Mouse (Mus musculus) hindbrain, embryonic 10.5 days (tissue): ENCODE measurements around the gene Cox8b. TPM values are rescaled to one million over a fixed set of nuclear protein-coding genes. Genes with fewer than 3 reads are reported as not detected.

Experiments
- DNase-seq: peaks from one replicate; pipeline ENCODE4 v3.0.0-alpha.2; 2017; ENCODE audit warnings: low spot score
- H3K27ac ChIP-seq: fragments of 300-500 bp; sonication (generic); 2 replicates; pipeline ENCODE4 v1.5.1; 2016; ENCODE audit warnings: mild to moderate bottlenecking, moderate library complexity
- H3K27me3 ChIP-seq: fragments of 300-500 bp; sonication (generic); 2 replicates; pipeline ENCODE4 v1.6.1; 2016; ENCODE audit warnings: mild to moderate bottlenecking; ENCODE audit not compliant: poor library complexity, insufficient read depth, severe bottlenecking
- H3K36me3 ChIP-seq: fragments of 300-500 bp; sonication (generic); 2 replicates; pipeline ENCODE4 v1.6.1; 2016; ENCODE audit warnings: mild to moderate bottlenecking, moderate library complexity
- H3K4me1 ChIP-seq: fragments of 300-500 bp; sonication (generic); replicated peaks from 2 replicates; pipeline ENCODE4 v1.6.1; 2016; ENCODE audit warnings: mild to moderate bottlenecking
- H3K4me3 ChIP-seq: fragments of 300-500 bp; sonication (generic); 2 replicates; pipeline ENCODE4 v1.5.1; 2016; ENCODE audit warnings: mild to moderate bottlenecking, moderate library complexity
- H3K9me3 ChIP-seq: fragments of 300-500 bp; sonication (generic); 2 replicates; pipeline ENCODE4 v1.6.1; 2016; ENCODE audit warnings: mild to moderate bottlenecking, moderate library complexity
- WGBS: fragments of 180-500 bp; shearing (Covaris S2); methylation state at CpG from one replicate; pipeline ENCODE4 v1.1.7; 2016; 5-methylcytosine and 5-hydroxymethylcytosine counted together
- polyA plus RNA-seq: library from polyadenylated mRNA; unstranded; fragments of >200 nt; fragmentation: Nextera tagmentation; extraction: Ambion mirVana; gene quantifications from 2 replicates; pipeline ENCODE4 v1.2.1, GENCODE M21; 2016

The Cox8b gene
- polyA plus RNA-seq, 1 experiment from 2014 or later, result not detected

DNA sequence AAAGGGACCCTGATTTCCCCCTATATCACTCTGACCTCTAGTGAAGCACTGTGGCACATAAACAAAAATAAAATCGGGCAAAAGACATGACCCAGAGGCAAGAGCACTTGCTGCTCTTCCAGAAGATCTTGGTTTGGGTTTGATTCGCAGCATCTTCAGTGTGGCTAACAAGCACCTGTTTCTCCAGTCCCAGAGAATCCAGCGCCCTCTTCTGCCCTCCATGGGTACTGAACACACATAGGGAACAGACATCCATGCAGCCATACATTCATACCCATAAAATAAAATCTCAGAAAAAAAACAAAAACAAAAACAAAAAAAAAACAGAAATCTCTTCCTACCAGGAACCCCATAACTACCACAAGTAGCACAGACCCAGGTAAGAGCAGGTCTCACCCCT lies 38.2 kb upstream of the Cox8b start:
- H3K4me1 ChIP-seq, result peaks cover 29% of the 10 kb centered on the region
- H3K27ac ChIP-seq, result no peak overlapping the region
- no peak overlapping the region for H3K4me3 ChIP-seq
- H3K36me3 ChIP-seq, result no peaks in the 10 kb centered on the region
- no peaks in the 10 kb centered on the region for H3K27me3 ChIP-seq
- H3K9me3 ChIP-seq, result no peaks in the 10 kb centered on the region
- WGBS, result 40% methylated on average over 3 of the region's 3 CpGs
- DNase-seq, result no peak

DNA sequence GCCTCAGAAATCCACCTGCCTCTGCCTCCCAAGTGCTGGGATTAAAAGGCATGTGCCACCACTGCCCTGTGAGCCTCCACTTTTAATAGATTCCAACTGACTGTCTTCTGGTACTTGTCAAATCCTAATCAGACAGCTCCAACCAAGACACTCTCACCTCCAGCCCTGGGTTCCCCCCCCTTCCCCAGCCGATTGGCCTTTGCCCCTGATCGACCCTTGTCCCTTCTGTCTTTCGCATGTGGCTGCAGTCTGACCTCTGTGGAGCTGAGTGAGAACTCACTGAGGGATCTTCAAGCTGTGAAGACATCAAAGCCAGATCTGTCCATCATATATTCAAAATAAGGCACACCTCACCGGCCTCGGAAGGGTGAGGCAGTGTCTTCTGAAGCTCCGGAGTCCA lies 26.9 kb upstream of the Cox8b start:
- Histone ChIP-seq H3K36me3 (no peaks in the 10 kb centered on the region), H3K4me3 (no peak overlapping the region), H3K9me3 (no peaks in the 10 kb centered on the region), H3K27ac (no peak overlapping the region), H3K27me3 (peaks cover 45% of the 10 kb centered on the region), H3K4me1 (peaks cover 15% of the 10 kb centered on the region)
- 80% methylated on average over 6 of the region's 6 CpGs for WGBS
- no peak for DNase-seq

DNA sequence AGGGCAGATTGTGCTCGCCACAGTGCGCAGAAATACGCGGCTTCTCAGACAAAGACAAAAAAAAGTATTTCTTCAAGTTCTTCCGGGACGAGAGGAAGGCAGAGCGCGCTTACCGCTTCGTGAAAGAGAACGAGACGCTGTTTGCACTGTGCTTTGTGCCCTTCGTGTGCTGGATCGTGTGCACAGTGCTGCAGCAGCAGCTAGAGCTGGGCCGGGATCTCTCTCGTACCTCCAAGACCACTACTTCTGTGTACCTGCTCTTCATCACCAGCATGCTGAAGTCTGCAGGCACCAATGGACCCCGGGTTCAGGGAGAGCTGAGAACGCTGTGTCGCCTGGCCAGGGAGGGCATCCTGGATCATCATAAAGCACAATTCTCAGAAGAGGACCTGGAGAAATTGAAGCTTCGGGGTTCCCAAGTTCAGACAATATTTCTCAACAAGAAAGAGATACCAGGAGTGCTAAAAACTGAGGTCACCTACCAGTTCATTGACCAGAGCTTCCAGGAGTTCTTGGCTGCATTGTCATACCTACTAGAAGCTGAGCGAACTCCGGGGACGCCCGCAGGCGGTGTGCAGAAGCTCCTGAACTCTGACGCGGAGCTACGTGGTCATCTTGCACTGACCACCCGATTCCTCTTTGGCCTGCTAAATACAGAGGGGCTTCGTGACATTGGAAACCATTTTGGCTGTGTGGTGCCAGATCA lies 23.0 kb upstream of the Cox8b start:
- peak overlapping the region; percentile 59 for H3K27ac ChIP-seq
- DNase-seq, result no peak
- no peaks in the 10 kb centered on the region for H3K9me3 ChIP-seq
- peaks cover 81% of the 10 kb centered on the region for H3K27me3 ChIP-seq
- peak overlapping the region; percentile 56 for H3K4me3 ChIP-seq
- 21% methylated on average over 30 of the region's 30 CpGs for WGBS
- H3K4me1 ChIP-seq, result peaks cover 23% of the 10 kb centered on the region
- no peaks in the 10 kb centered on the region for H3K36me3 ChIP-seq

DNA sequence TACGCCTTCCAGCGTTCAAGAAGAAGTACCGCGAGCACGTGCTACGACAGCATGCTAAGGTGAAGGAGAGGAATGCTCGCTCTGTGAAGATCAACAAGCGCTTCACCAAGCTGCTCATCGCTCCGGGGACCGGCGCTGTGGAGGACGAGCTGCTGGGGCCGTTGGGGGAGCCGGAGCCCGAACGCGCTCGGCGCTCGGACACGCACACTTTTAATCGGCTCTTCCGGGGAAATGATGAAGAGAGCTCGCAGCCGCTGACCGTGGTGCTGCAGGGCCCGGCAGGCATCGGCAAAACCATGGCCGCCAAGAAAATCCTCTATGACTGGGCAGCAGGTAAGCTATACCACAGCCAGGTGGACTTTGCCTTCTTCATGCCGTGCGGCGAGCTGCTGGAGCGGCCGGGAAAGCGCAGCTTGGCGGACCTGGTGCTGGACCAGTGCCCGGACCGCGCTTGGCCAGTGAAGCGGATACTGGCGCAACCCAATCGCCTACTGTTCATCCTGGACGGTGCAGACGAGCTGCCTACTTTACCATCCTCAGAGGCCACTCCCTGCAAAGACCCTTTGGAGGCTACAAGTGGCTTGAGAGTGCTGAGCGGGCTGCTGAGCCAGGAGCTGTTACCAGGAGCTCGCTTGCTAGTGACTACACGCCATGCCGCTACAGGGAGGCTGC lies 22.3 kb upstream of the Cox8b start:
- DNase-seq, result peak; percentile 51
- Histone ChIP-seq H3K4me3 (peak overlapping the region; percentile 56), H3K27me3 (peaks cover 88% of the 10 kb centered on the region), H3K9me3 (no peaks in the 10 kb centered on the region), H3K36me3 (no peaks in the 10 kb centered on the region), H3K27ac (peak overlapping the region; percentile 59), H3K4me1 (peaks cover 23% of the 10 kb centered on the region)
- WGBS, result under 1% methylated on average over 49 of the region's 49 CpGs

DNA sequence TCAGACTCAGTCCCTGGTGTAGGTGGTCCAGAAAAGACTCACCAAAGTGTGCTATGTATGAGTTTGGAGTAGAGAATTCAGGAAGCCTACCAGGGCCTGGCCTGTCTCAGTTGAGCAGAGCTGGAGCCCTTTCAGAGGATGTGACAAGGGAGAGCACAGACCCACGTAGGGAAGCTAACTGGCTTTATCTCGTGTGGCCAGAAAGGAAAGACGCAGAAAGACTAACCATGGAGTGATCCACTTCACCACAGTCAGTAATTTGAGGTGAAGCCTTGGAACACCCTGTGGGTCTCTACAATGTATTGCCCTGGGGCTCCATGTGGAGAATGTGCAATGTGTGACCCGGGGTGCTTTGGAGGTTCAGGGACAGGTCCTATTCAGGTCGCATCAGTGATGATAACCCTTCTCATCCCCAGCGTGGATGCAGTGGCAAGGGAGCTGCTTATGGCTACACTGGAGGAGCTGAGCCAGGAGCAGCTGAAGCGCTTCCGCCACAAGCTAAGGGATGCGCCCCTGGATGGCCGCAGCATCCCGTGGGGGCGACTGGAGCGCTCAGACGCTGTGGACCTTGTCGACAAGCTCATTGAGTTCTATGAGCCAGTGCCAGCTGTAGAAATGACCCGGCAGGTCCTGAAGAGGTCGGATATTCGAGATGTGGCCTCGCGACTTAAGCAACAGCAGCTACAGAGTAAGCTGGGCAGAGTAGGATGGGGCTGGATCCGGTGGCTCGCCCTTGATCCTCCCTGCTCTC lies 21.2 kb upstream of the Cox8b start:
- Histone ChIP-seq H3K27me3 (peaks cover 85% of the 10 kb centered on the region), H3K27ac (no peak overlapping the region), H3K4me1 (peaks cover 23% of the 10 kb centered on the region), H3K4me3 (peak overlapping the region; percentile 56; the same call in 1 of the 2 replicates), H3K36me3 (no peaks in the 10 kb centered on the region), H3K9me3 (no peaks in the 10 kb centered on the region)
- DNase-seq, result no peak
- WGBS, result 27% methylated on average over 22 of the region's 22 CpGs

DNA sequence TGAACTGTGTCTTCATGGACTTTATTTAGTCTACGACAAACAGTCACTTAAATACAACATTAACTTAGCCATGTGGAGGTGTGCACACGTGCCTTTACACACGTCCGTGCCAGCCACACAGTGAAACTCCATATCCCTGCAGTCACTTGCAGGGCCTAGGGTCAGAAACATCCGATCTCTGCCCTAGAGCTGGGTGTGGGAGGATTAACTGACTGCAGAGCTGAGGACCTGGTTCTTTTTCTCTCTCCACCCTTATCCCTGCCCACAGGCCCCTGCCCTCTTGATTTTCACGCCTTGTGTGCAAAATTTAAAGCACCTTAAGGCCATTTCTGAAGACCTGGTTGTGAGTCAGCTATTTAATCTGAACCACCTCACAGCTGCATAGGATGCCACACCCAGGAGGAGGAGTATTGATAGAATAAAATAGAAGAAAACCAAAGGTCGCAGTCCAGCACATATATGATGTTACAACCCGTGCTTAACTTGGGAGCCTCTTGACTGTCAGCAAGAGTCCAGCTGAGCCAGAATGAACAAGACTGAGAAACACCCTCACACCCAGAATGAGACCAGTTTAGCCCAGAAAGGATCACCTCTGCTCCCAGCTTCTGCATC lies 20.3 kb upstream of the Cox8b start, which contains the start of gene Nlrp6:
TSS of gene Nlrp6 (plus strand) at position 485 of the 612 bp plus-strand sequence.
- no peak for DNase-seq
- Histone ChIP-seq H3K4me3 (peak within 1 kb of the TSS; percentile 56; the same call in 1 of the 2 replicates), H3K27ac (no peak within 1 kb of the TSS), H3K4me1 (peaks cover 23% of the 10 kb centered on the region), H3K27me3 (peaks cover 78% of the 10 kb centered on the region), H3K9me3 (no peaks in the 10 kb centered on the region), H3K36me3 (no peaks in the 10 kb centered on the region)
- WGBS, result 76% methylated on average over 8 of the region's 8 CpGs

DNA sequence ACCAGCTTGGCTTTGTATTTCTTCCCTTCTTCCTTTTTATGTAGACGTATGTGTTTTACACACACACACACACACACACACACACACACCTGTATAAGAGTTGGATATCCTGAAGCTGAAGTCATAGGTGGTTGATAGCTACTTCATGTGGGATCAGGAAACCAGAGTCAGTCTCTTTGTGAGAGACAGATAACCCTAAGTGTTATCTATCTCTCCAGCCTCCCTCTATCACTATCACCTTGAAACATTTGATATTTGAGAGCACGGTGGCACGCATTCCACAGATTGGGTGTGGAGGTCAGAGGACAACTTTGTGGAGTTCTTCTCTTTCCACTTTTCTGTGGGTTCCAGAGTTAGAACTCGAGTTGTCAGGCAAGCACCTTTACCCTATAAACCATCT lies 19.7 kb upstream of the Cox8b start:
- Histone ChIP-seq H3K27me3 (peaks cover 71% of the 10 kb centered on the region), H3K36me3 (no peaks in the 10 kb centered on the region), H3K4me1 (peaks cover 23% of the 10 kb centered on the region), H3K4me3 (no peak overlapping the region), H3K9me3 (no peaks in the 10 kb centered on the region), H3K27ac (no peak overlapping the region)
- 76% methylated on average over 4 of the region's 4 CpGs for WGBS
- DNase-seq, result no peak

DNA sequence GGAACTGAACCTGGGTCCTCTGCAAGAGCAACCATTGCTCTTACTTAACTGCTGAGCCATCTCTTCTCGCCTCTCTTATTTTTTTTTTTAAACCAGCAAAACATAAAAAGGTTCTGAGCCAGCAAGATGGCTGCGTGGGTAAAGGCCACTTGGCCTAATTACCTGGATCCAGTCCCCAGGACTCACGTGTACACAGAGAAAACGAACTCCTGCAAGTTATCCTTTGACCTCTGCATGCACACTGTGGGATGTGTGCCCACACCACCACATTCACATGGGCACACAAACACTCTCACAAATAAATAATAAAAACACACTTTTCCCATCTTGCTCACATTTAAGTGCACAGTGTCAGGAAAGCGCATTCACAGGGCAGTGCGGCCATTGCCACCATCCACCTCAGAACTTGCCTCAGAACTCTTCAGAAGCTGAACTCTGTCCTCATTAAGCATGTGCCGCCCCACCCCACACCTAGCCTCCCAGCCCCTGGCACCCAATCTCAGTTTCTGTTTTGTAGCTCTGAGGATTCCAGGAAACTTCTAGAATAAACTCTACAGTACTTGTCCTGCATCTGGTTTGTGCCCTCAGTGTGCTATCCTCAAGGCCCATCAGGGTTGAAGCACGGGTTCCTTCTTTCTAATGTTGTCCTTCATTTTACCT lies 13.9 kb upstream of the Cox8b start:
- Histone ChIP-seq H3K4me3 (no peak overlapping the region), H3K36me3 (no peaks in the 10 kb centered on the region), H3K27me3 (peaks cover 14% of the 10 kb centered on the region), H3K27ac (no peak overlapping the region), H3K9me3 (no peaks in the 10 kb centered on the region), H3K4me1 (peaks cover 1% of the 10 kb centered on the region; the same call in 1 of the 2 replicates)
- 87% methylated on average over 8 of the region's 8 CpGs for WGBS
- no peak for DNase-seq

DNA sequence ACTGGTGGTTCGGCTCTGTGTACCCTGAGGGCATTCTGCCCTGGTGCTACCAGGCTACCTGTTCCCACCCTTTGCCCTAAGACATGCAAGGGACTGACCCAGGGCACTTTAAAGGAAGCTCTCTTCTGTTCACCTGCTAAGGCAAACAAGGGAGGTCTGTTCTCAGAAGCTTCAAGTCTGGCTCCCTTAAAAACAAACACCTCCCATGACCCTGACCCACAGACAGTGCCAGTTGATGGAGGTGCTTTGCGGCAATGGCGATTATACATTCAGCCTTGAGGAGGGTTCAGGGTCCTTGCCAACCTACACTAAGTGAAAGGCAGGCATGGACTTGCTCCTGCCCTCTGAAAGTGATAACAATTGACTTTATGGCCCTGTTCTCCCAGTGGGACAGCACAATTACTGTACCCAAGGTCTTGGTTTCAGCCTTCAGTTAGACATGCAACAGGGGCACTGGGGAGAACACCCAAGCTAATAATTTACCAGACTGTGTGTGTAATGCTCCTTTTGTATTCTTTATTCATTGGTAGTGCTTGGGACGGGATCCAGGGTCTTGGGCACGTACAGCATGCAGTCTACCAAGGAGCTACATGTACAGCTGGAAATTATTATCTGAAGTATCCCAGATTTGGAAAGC lies 12.7 kb upstream of the Cox8b start:
- no peak for DNase-seq
- 82% methylated on average over 5 of the region's 5 CpGs for WGBS
- Histone ChIP-seq H3K36me3 (no peaks in the 10 kb centered on the region), H3K27me3 (peaks cover 5% of the 10 kb centered on the region; the same call in 1 of the 2 replicates), H3K27ac (no peak overlapping the region), H3K9me3 (no peaks in the 10 kb centered on the region), H3K4me1 (peaks cover 8% of the 10 kb centered on the region), H3K4me3 (no peak overlapping the region)

DNA sequence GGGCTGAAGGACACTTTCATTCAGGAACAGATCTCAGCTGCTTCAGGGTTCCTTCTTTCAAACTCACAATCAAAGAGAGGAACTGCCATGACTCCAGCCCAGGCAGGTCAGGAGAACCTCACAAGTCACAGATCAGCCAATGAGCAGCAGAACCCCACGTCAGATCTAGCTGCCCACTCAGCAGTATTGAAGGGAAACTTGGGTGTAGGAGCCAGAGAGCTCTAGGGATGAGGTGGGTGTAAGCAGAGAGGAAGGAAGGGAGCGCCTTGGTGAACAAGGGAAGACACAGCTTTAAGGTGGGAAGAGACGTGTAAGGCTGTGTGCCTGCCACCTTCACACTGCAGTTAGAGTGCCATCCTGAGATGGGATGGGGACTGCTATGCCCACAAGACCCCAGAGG lies 12.0 kb upstream of the Cox8b start:
- 73% methylated on average over 3 of the region's 3 CpGs for WGBS
- no peaks in the 10 kb centered on the region for H3K27me3 ChIP-seq
- H3K36me3 ChIP-seq, result no peaks in the 10 kb centered on the region
- DNase-seq, result no peak
- H3K9me3 ChIP-seq, result no peaks in the 10 kb centered on the region
- peaks cover 8% of the 10 kb centered on the region for H3K4me1 ChIP-seq
- no peak overlapping the region for H3K4me3 ChIP-seq
- no peak overlapping the region for H3K27ac ChIP-seq

DNA sequence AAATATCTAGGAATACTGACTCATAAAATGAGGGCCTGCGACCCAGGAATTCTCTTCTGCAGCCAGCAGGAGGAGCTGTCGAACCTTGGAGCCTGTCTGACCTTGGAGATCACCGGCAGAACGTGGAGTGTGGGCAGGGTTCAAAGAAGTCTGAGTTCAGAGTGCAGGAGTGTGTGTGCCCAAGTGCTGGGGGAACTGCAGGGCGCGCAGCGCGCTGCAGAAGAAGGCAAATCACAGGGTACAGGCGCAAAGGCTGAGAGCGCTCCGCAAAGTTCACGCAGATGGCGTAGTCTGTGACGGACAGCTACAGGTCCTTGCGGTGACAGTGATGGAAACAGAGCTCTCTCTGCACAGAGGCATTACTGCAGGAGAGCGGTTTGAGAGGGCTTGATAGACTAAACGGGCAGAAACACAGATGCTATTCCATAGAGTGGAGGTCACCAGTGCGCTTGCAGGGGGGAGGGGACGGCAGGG lies 8.4 kb upstream of the Cox8b start:
- Histone ChIP-seq H3K4me1 (peaks cover 8% of the 10 kb centered on the region), H3K27ac (no peak overlapping the region), H3K36me3 (no peaks in the 10 kb centered on the region), H3K27me3 (0 out of 2 replicates have a peak, but pooled peaks cover 3% of the 10 kb centered on the region), H3K9me3 (no peaks in the 10 kb centered on the region), H3K4me3 (peak overlapping the region; percentile 56)
- DNase-seq, result peak; percentile 85
- WGBS, result 1% methylated on average over 19 of the region's 19 CpGs

DNA sequence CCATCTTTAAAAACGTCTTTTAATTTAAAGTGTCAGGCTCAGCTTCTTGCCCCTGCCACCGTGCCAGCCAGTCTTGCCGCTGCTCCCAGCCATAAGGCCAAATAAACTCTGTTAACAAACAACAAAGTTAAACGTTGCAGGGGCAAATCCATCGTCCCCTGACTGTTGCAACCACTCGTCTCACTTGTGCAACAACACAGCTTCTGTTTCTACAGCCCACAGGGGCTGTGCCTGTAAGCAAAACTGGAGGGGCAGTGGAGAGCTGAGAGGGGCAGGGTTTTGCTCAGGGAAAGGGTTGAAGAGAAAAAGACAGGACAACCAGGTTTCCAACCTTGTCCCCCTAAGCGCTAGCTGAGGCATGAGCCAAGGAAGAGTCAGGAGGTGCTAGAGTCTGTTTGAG lies 7.9 kb upstream of the Cox8b start:
- Histone ChIP-seq H3K4me1 (peaks cover 9% of the 10 kb centered on the region), H3K4me3 (peak overlapping the region; percentile 56; the same call in 1 of the 2 replicates), H3K36me3 (no peaks in the 10 kb centered on the region), H3K27me3 (0 out of 2 replicates have a peak, but pooled peaks cover 3% of the 10 kb centered on the region), H3K9me3 (no peaks in the 10 kb centered on the region), H3K27ac (no peak overlapping the region)
- no peak for DNase-seq
- WGBS, result 45% methylated on average over 7 of the region's 7 CpGs
